Mouse (Mus musculus) forebrain, embryonic 11.5 days (tissue): ENCODE measurements around the gene Cyp4f39. TPM values are rescaled to one million over a fixed set of nuclear protein-coding genes. Genes with fewer than 3 reads are reported as not detected.
"Not testable (repeated sequence)": the region's sequence is repeated elsewhere in the genome, so short reads cannot be mapped to it uniquely, and the experiment has no call there.

Source experiments
- ATAC-seq: fragments of 200-750 bp; cut with Nextera tagmentation; replicated peaks from 2 replicates; pipeline ENCODE4 v1.8.0; 2017; ENCODE audit warnings: moderate TSS enrichment; ENCODE audit not compliant: low FRiP score
- DNase-seq: peaks from one replicate; pipeline ENCODE4 v3.0.0-alpha.2; 2017; ENCODE audit warnings: low spot score
- H3K27ac ChIP-seq: fragments of 300-500 bp; sonication (generic); 2 replicates; pipeline ENCODE4 v1.5.1; 2014; ENCODE audit warnings: low read depth, low read length
- H3K27me3 ChIP-seq: fragments of 300-500 bp; sonication (generic); 2 replicates; pipeline ENCODE4 v1.6.1; 2014; ENCODE audit warnings: mild to moderate bottlenecking, low read length, mixed read lengths; ENCODE audit not compliant: control insufficient read depth, insufficient read depth
- H3K36me3 ChIP-seq: fragments of 300-500 bp; sonication (generic); 2 replicates; pipeline ENCODE4 v1.6.1; 2014; ENCODE audit warnings: mild to moderate bottlenecking, low read length, moderate library complexity, mixed read lengths; ENCODE audit not compliant: control insufficient read depth, insufficient read depth
- H3K4me1 ChIP-seq: fragments of 300-500 bp; sonication (generic); replicated peaks from 2 replicates; pipeline ENCODE4 v1.6.1; 2014; ENCODE audit warnings: low read length, mixed read lengths; ENCODE audit not compliant: control insufficient read depth, insufficient read depth
- H3K4me2 ChIP-seq: fragments of 300-500 bp; sonication (generic); 2 replicates; pipeline ENCODE4 v1.6.1; 2014; ENCODE audit warnings: low read depth, mild to moderate bottlenecking, low read length, moderate library complexity, mixed read lengths; ENCODE audit not compliant: severe bottlenecking
- H3K4me3 ChIP-seq: fragments of 300-500 bp; sonication (generic); 2 replicates; pipeline ENCODE4 v1.5.1; 2014; ENCODE audit warnings: low read depth, low read length
- H3K9ac ChIP-seq: fragments of 300-500 bp; sonication (generic); 2 replicates; pipeline ENCODE4 v1.6.1; 2014; ENCODE audit warnings: low read length
- H3K9me3 ChIP-seq: fragments of 300-500 bp; sonication (generic); 2 replicates; pipeline ENCODE4 v1.6.1; 2016; ENCODE audit warnings: low read length, mixed read lengths; ENCODE audit not compliant: control insufficient read depth
- WGBS: fragments of 180-500 bp; shearing (Covaris S2); extraction: QIAGEN DNeasy Blood & Tissue Kit; methylation state at CpG from one replicate; pipeline ENCODE4 v1.1.7; 2014; 5-methylcytosine and 5-hydroxymethylcytosine counted together
- polyA plus RNA-seq: library from polyadenylated mRNA; unstranded; fragments of >200 nt; fragmentation: Nextera tagmentation; extraction: Ambion mirVana; gene quantifications from 2 replicates; pipeline ENCODE4 v1.2.1, GENCODE M21; 2014

Cyp4f39 gene
- polyA plus RNA-seq, 1 experiment from 2014 or later, result 0.28 TPM

DNA sequence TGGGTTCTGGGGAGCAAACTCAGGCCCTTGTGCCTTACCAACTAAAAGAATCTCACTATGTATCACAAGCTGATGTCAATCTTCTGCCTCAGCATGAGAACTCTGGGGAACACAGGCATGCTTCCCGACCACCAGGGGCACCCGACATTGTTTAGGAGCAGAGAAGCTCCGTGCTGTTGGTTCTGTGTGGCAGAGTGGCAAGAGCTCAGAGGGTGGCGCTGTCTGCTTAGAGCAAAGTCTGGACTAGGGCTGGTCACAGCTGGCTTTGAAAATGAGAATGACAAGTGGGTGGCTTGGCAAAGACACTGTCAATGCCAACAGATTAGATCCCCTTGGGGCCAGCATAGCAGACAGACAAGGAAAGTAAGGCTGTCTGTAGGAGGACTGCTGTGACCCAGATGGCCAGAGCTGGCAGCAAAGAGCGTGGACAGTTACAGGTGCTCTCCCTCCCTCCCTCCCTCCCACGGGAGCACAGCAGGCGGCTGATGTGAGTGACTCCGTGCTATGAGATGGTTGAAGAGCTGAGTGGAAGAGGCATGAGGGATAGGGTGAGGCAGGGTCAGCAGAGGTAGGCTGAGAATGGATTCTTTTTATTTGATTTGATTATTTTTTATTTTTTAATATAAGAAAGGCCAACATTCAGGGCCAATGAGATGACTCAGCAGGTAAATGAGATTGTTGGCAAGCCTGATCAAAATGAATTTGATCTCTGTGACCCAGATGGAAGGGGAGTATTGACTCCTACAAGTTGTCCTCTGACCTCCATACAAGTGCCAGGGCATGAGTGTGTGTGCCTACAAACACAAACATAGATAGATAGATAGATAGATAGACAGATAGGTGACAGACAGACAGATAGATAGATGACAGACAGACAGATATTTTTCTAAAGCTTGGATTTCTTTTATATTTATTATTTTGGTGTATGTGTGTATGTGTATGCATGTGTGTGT, 27.3 kb downstream of the Cyp4f39 start:
- peak; percentile 57 for DNase-seq
- H3K27ac ChIP-seq, result no peak overlapping the region
- 24% methylated on average over 7 of the region's 8 CpGs for WGBS
- H3K27me3 ChIP-seq, result peaks cover 2% of the 10 kb centered on the region; the same call in 1 of the 2 replicates
- no peak overlapping the region for H3K9ac ChIP-seq
- H3K4me1 ChIP-seq, result no peaks in the 10 kb centered on the region
- no peak overlapping the region for H3K4me3 ChIP-seq
- no peak for ATAC-seq
- H3K9me3 ChIP-seq, result no peaks in the 10 kb centered on the region
- no peaks in the 10 kb centered on the region for H3K36me3 ChIP-seq
- no peak overlapping the region for H3K4me2 ChIP-seq

DNA sequence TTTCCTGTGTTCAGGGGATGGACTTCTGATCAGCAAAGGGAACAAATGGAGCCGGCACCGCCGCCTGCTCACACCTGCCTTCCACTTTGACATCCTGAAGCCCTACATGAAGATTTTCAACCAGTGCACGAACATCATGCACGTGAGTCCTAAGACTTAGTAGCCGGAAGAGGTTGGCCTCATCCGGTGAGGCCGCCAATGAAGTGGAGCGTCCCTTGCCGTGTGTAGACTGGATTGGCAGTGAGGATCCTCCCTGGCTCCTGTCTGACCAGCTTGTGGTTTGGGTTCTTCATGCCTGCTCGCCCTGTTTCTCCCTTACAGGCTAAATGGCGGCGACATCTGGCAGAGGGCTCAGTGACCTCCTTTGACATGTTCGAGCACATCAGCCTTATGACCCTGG, 29.2 kb downstream of the Cyp4f39 start:
- DNase-seq, result no peak
- Histone ChIP-seq H3K4me3 (no peak overlapping the region), H3K27ac (no peak overlapping the region), H3K9me3 (no peaks in the 10 kb centered on the region), H3K4me1 (no peaks in the 10 kb centered on the region), H3K9ac (no peak overlapping the region), H3K27me3 (peaks cover 2% of the 10 kb centered on the region; the same call in 1 of the 2 replicates), H3K36me3 (no peaks in the 10 kb centered on the region), H3K4me2 (no peak overlapping the region)
- 83% methylated on average over 14 of the region's 14 CpGs for WGBS
- no peak for ATAC-seq

DNA sequence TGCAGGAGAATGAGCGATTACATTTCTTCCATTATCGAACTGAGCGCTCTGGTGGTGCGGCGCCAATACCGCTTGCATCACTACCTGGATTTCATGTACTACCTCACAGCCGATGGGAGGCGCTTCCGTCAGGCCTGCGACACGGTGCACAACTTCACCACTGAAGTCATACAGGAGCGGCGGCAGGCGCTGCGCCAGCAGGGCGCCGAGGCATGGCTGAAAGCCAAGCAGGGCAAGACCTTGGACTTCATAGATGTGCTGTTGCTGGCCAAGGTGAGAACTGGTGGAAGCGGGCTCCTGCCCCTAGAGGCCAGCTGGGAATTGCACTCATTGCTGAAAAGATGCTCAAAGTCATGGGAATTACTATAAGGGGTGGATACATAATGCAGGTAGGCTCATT, 30.7 kb downstream of the Cyp4f39 start:
- 0 out of 2 replicates have a peak, but pooled peaks have one; percentile 42 for ATAC-seq
- WGBS, result 19% methylated on average over 18 of the region's 18 CpGs

DNA sequence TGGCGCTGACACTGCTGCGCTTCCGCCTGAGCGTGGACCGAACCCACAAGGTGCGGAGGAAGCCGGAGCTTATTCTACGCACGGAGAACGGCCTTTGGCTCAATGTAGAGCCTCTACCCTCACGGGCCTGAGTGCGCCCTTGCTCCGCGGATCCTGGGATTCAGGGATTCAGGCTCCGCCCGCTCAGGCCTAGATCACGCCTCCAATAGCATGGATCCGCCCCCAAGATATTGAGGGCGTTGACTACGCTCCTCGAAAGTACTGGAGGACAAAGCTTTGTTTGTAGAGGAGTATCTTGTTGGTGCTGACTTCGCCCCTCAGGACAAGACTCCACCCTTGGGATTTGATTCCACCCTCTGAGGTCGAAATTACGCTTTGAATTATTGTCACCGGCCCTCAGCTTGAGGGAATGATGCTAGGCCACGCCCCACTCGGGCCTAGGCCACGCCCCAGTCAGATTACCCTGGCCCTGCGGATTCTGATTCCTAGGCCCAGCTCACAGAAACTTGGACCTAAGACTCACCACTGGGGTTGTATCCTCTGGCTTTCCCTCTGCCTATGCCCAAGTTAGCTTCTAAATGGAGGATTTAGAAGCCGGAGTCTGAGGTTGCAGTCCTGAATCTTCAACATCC, 39.9 kb downstream of the Cyp4f39 start:
- no peaks in the 10 kb centered on the region for H3K4me1 ChIP-seq
- peak overlapping the region; percentile 60 for H3K4me2 ChIP-seq
- H3K27me3 ChIP-seq, result no peaks in the 10 kb centered on the region
- no peak overlapping the region for H3K27ac ChIP-seq
- 6% methylated on average over 30 of the region's 30 CpGs for WGBS
- no peaks in the 10 kb centered on the region for H3K9me3 ChIP-seq
- H3K9ac ChIP-seq, result peak overlapping the region; percentile 46
- ATAC-seq (no peak; the same call in 1 of the 2 replicates), DNase-seq (peak; percentile 77)
- H3K36me3 ChIP-seq, result no peaks in the 10 kb centered on the region
- peak overlapping the region; percentile 30 for H3K4me3 ChIP-seq

More for the DNA sequence above, 30.7 kb downstream of the Cyp4f39 start:
- Histone ChIP-seq H3K4me1 (no peaks in the 10 kb centered on the region), H3K4me2 (peak overlapping the region; percentile 42; the same call in 1 of the 2 replicates), H3K9me3 (no peaks in the 10 kb centered on the region), H3K4me3 (no peak overlapping the region), H3K27ac (no peak overlapping the region), H3K9ac (no peak overlapping the region), H3K36me3 (no peaks in the 10 kb centered on the region), H3K27me3 (peaks cover 2% of the 10 kb centered on the region; the same call in 1 of the 2 replicates)
- peak; percentile 79 for DNase-seq

DNA sequence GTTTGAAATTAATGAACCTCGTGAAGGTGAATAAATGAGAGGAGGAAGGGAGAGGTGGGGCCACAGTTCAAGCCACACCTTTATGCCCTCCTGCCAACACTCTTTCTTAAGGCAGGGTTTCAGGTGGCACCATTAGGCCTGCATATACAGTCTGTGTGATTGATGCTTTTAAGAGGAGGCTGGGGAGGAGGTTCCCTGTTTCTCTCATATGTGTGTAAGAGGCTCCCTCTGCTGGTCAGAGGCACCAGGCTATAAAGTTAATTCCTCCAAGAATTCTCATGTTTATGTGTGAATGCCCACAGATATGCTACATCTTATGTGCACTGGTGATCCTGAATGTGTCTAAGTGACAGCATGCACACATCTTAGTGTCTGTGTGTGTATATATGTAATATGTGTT, 42.1 kb downstream of the Cyp4f39 start:
- no peak for ATAC-seq

DNA sequence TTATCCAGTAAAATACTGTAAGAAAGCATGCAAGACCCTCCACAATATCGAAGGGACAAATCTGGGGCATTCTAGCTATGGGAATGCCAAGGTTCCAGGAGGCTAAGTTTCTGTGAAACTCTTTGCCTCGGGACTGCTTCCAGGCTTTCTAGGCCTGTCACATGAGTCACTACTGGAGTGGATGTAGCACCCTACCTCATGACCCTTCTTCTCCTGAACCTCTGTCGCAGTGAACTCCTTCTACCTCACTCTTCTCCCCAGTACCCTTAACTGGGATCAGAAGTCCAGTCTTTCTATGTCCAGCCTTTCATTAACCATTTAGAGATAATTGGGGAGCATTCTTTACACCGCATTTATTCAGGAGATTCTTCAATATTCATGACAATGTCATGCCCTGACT, 48.0 kb downstream of the Cyp4f39 start:
- H3K4me1 ChIP-seq, H3K27ac ChIP-seq, H3K27me3 ChIP-seq, DNase-seq, H3K9me3 ChIP-seq, H3K36me3 ChIP-seq, H3K9ac ChIP-seq, H3K4me2 ChIP-seq, H3K4me3 ChIP-seq, ATAC-seq: not testable (repeated sequence)
- WGBS, result 89% methylated on average over 4 of the region's 4 CpGs

More for the DNA sequence above, 42.1 kb downstream of the Cyp4f39 start:
- Histone ChIP-seq H3K27ac (no peak overlapping the region), H3K4me2 (no peak overlapping the region), H3K27me3 (no peaks in the 10 kb centered on the region), H3K36me3 (no peaks in the 10 kb centered on the region), H3K4me3 (no peak overlapping the region), H3K9me3 (no peaks in the 10 kb centered on the region), H3K9ac (no peak overlapping the region), H3K4me1 (no peaks in the 10 kb centered on the region)
- 68% methylated on average over 1 of the region's 1 CpGs for WGBS
- peak; percentile 68 for DNase-seq

DNA sequence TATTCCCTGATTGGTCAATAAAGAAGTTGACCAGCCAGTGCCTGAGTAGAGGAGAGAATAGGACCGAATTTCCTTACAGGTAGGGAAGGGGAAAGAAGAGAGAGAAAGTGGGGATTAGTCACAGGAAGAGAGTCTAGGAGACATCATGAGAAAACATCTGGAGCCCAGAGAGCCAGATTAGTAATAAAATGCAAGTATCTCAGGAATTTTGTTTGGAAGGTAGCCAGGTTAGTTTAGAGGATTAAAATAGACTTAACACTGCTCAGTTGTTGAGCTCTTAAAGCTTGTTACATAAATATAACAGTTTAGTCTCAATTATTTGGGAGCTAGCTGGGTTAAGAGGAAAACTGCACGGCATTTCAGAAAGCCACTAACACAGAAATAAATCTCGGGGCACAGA, 48.5 kb downstream of the Cyp4f39 start:
- Histone ChIP-seq H3K4me2 (no peak overlapping the region), H3K27me3 (no peaks in the 10 kb centered on the region), H3K9ac (no peak overlapping the region), H3K36me3 (no peaks in the 10 kb centered on the region), H3K9me3 (no peaks in the 10 kb centered on the region), H3K27ac (no peak overlapping the region), H3K4me1 (no peaks in the 10 kb centered on the region), H3K4me3 (no peak overlapping the region)
- WGBS, result 80% methylated on average over 3 of the region's 3 CpGs
- DNase-seq, result no peak
- no peak for ATAC-seq

DNA sequence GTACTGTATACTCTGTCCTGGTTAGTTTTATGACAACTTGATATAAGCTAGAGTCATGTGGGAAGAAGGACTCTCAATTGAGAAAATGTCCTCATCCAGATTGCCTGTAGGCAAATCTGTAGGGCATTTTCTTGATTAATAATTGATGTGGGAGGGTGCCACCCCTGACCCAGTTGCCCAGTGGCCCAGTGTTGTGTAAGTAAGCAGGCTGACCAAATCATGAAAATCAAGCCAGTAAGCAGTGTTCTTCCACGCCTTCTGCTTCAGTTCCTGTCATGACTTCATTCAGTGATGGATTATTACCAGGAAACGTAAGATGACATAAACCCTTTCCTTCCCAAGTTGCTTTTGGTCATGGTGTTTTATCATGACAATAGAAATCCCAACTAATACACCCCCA, 50.6 kb downstream of the Cyp4f39 start:
- H3K4me3 ChIP-seq, result no peak overlapping the region
- H3K36me3 ChIP-seq, result no peaks in the 10 kb centered on the region
- H3K9me3 ChIP-seq, result no peaks in the 10 kb centered on the region
- H3K27me3 ChIP-seq, result no peaks in the 10 kb centered on the region
- H3K4me2 ChIP-seq, result no peak overlapping the region
- no peak overlapping the region for H3K9ac ChIP-seq
- no peak for DNase-seq
- no peak overlapping the region for H3K27ac ChIP-seq
- 80% methylated on average over 2 of the region's 2 CpGs for WGBS
- H3K4me1 ChIP-seq, result peaks cover 4% of the 10 kb centered on the region; the same call in 1 of the 2 replicates
- no peak for ATAC-seq
